33 mouse cellular contexts compared by ENCODE assay signal in genomic region chr7:91943224-91943623, GRCm38 (mm10).
"Had no signal": no experiment of that assay in that cellular context is flagged by ENCODE, and none has a peak within 500 bp of the region (broad histone marks: within the 10 kb centered on the region; RNA-seq: fewer than 3 reads in every experiment).

No protein-coding gene starts in this region.

- ATAC-seq: hindbrain, embryonic 16.5 days; hindbrain, postnatal 0 days; inflammation-experienced regulatory T-cells, adult 6 months; intestine, embryonic 15.5 days; intestine, embryonic 16.5 days; intestine, postnatal 0 days had no signal

- H3K27ac ChIP-seq: heart, embryonic 10.5 days; heart, embryonic 13.5 days; heart, embryonic 15.5 days; hindbrain, embryonic 10.5 days; hindbrain, embryonic 12.5 days; hindbrain, embryonic 13.5 days; hindbrain, embryonic 14.5 days; hindbrain, embryonic 15.5 days; hindbrain, postnatal 0 days; intestine, embryonic 15.5 days; kidney, embryonic 15.5 days; kidney, postnatal 0 days had no signal

- DNase-seq: heart, postnatal 10 days; heart, postnatal 14 days; heart, postnatal 4 days; kidney, adult 11 months; kidney, adult 18-20 months; kidney, adult 2 months; kidney, adult 8-10 months; kidney, adult 9 months; kidney, postnatal 10 days; kidney, postnatal 14 days; kidney, postnatal 25 days; kidney, postnatal 36 days; kidney, postnatal 4 days; layer of hippocampus, adult 9-11 months; layer of hippocampus, postnatal 36 days had no signal

- H3K4me3 ChIP-seq: heart, embryonic 10.5 days; heart, embryonic 12.5 days; heart, embryonic 13.5 days; heart, embryonic 15.5 days; hindbrain, embryonic 10.5 days; hindbrain, embryonic 12.5 days; hindbrain, embryonic 13.5 days; hindbrain, embryonic 15.5 days; intestine, embryonic 15.5 days; kidney, embryonic 15.5 days; layer of hippocampus, adult 2 months had no signal
